Mouse (Mus musculus) erythroblast, adult 5-6 weeks (primary cell): ENCODE data around the gene Mrps5. TPM values are rescaled to one million over a fixed set of nuclear protein-coding genes. Genes with fewer than 3 reads are reported as not detected.
"Not testable (repeated sequence)": the region's sequence is repeated elsewhere in the genome, so short reads cannot be mapped to it uniquely, and the experiment has no call there.

Experiments
- ATAC-seq: replicated peaks from 2 replicates; pipeline ENCODE4 v1.8.0; 2016; ENCODE audit warnings: moderate number of reproducible peaks, mild to moderate bottlenecking, moderate TSS enrichment, inconsistent platforms; ENCODE audit not compliant: poor library complexity, low FRiP score, severe bottlenecking
- total RNA-seq, 2 experiments: library from RNA; stranded (forward) in 1 of 2; stranded (reverse) in 1 of 2; fragments of 150-400 nt in 1 of 2; fragments of 200-764, 138-1000 nt in 1 of 2; gene quantifications; 2 replicates each; pipeline versions ENCODE4 v1.2.3 to v1.2.4; 2015 to 2017; ENCODE audit warnings: low replicate concordance in 2 of 2

Mrps5 gene
- total RNA-seq (2015; ENCODE audit: low replicate concordance) (5.4 and 8.8 TPM in 2 replicates), total RNA-seq (2017; ENCODE audit: low replicate concordance) (24.6 and 24.7 TPM in 2 replicates)

- peak; percentile 85 for ATAC-seq
Measured at GRCm38 (mm10) chr2:127586694-127587513, at the start of gene Mrps5, which contains the start of gene Zfp661. Mrps5 (plus strand) TSS chr2:127587222. Zfp661 (minus strand) TSS chr2:127587094.

DNA sequence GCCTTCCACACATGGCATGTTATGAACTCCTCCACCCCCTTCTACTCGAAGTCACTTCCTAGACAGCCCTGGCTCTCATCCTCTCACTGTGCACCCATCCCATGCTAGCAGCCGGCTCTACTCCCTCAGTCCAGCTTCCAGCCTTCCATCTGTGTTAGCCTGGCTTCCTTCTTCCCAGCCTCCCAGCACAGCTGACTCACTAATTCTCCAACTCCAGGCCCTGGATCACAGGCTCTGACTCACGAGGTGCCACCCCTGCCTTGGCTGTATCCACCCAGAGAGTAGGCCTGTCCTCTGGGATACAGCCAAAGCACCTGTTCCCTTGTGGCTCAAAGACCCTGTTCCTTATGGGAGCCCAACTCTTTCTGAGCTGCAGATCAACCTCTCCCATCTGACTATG lies 49.5 kb upstream of the Mrps5 start:
- ATAC-seq = no peak

GRCm38 (mm10) chr2:127539494-127539893 lies 47.5 kb upstream of the Mrps5 start:
- ATAC-seq = no peak

GRCm38 (mm10) chr2:127541185-127541584 lies 45.8 kb upstream of the Mrps5 start, which contains the start of gene Prom2:
Prom2 (minus strand) TSS chr2:127541467.
- no peak for ATAC-seq

DNA sequence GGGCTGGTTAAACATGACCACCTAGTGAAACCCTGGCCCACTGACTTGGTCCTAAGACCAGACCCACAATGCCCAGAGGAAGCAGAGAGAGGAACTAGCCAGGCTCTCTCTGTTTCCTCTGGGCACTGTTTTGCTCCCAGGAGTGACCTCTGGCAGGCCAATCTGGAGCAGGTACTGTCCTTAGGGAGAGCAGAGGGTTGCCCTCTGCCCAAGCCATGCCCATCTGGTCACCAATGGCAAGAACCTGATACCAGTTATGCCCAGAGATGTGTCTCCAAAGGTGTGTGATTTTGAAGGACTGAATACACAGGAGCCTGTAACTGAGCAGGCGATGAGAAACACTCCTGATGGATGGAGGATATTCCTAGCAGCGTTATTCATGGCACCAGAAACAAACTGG lies 45.3 kb upstream of the Mrps5 start:
- ATAC-seq = no peak

- peak; percentile 81 for ATAC-seq
Measured at GRCm38 (mm10) chr2:127548342-127549074, 38.5 kb upstream of the Mrps5 start.

GRCm38 (mm10) chr2:127549711-127550110 lies 37.3 kb upstream of the Mrps5 start:
- ATAC-seq = no peak

DNA sequence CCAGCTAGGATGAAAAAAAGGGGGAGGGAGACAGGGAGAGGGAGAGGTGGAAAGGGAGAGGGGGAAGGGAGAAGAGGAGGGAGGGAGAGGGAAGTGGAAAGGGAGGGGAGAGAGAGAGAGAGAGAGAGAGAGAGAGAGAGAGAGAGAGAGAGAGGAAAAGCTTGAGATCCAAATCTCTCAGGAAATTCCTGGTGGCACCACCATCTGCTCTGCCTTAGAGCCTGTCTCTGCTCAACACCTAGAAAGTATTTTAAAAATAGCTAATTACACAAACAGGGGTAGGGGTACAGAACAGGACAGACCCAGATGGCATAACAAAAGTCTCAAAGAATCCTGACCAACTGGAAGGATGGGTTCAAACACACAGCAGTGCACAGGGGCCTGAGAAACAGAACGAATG lies 36.6 kb upstream of the Mrps5 start:
- no peak for ATAC-seq

DNA sequence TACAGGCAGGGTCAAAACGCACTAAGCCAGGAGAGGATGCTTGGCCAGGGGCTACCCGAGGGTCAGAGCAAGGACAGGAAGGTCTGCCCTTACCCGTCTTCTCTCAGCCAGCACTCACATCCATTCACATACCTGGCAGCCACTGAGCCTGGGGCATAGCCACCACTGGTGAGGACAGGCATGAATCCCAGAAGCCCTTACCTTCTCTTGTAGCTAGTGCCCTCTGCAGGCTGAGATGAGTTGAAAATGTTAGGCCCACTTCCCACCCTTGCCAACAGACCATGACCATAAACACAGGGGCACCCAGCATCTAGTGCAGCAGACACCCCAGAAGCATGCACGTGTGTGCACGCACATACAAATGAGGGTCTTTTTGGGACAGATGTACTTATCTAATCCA lies 35.9 kb upstream of the Mrps5 start:
- ATAC-seq = no peak

- ATAC-seq = 0 out of 2 replicates have a peak, but pooled peaks have one; percentile 55
Measured at GRCm38 (mm10) chr2:127559070-127559966, 27.7 kb upstream of the Mrps5 start.

- ATAC-seq = no peak
Measured at GRCm38 (mm10) chr2:127573322-127573721, 13.7 kb upstream of the Mrps5 start.

DNA sequence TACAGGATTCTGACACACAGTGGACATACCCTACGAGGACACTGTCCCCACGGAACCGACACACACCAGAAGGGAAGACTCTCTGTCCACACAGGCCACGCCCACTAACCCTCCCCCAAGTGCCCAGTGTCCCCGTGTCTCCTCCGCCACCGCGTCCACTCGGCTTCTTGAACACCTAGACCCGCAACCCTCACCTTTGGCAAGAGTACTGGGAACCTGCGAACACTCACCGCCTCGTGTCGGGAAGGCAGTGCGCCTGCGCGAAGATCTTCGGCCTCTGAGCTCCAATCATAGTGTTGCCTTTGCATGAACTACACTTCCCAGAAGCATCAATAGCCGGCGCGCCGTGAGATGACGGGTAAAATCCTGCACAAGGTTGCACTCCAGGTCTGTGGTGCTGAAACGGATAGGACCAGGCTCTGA lies 2.6 kb upstream of the Mrps5 start:
- ATAC-seq = peak; percentile 68

DNA sequence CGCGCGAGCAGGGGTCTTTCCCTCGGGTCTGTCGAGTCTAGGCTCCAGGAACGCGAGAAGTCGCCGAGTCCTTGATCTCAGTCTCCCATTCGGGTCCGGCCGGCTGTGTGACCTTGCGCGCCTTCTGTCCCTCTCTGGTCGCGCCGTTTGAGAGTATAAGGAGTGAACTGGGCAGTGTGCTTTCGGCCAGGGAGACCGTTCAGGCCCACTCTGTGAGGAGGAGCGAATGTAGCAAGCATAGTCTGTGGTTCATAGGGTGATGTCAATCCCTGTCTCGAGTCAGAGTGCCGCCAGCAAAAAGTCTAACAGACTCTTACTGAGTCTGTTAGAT lies 457 bp downstream of the Mrps5 start:
- peak; percentile 40 for ATAC-seq

DNA sequence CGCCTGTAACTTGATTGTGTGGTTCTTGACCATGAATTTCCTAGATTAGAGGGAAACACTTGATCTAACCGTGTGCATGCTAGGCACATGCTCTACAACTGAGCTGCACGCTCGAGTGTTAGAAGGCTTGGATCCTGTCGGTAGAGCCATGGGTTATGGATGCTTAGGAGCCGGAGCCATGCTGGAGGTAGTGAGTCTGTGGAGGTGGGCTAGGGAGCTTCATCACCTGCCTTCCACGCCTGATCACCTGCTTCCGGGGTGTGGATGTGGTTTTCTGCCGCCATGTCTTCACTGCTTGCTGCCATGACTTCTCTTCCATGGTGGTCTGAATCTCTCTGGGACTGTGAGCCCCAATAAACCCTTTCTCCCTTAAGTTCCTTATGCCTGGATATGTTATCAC lies 1.9 kb downstream of the Mrps5 start:
- ATAC-seq = no peak

DNA sequence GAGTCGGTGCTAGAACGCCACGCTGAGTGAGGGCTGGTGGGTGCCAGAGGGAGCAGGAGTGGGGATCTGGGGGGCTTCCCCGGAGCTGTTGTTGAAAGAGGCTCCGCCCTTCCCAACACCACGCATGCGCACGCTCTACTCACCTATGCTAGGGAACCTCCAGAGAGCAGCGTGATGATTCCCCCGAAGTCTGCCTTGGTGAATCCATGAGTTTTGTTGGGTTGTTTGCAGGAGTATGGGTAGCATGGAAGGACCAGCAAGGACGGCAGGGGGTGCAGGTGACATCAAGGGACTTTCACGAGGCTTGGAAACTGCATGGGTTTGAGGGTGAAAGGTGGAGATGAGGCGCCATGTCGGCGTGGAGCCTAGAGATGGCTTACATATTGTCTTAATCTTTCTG lies 3.2 kb downstream of the Mrps5 start:
- no peak for ATAC-seq

- no peak for ATAC-seq
Measured at GRCm38 (mm10) chr2:127590840-127591239, 3.8 kb downstream of the Mrps5 start.

DNA sequence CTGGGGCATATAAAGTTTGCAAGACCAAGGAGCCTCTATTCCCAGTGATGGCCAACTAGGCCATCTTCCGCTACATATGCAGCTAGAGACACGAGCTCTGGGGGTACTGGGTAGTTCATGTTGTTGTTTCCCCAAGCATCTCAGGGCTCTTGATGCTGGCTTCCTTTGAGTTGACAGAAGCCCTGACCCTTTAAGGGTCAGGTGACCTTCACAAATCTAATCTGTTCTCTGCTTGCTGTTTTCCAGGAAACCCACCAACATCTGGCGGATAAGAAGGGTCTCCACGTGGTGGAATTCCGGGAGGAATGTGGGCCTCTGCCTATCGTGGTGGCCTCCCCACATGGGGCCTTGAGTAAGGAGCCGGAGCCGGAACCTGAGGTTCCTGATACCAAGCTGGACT lies 16.4 kb downstream of the Mrps5 start:
- not testable (repeated sequence) for ATAC-seq

- no peak for ATAC-seq
Measured at GRCm38 (mm10) chr2:127605203-127605602, 18.2 kb downstream of the Mrps5 start.

DNA sequence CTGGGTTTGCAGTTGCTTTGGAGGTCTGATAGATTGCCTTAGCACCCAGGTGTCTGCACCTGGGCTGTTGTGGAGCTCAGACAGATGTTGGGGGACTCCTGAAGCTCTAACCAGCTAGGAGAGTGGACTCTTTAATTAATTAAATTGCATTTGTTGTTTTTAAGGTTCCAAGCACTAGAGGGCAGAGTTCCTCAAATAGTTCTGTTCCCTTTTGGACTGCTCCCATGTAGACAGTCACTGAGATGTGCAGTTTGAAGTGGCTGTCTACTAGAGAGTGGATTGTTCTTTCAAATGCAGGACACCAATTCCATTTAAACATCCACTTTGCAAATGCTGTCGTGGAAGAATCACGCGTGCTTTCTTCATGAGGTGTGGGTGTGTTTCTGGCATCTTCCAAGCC lies 21.2 kb downstream of the Mrps5 start:
- no peak for ATAC-seq

DNA sequence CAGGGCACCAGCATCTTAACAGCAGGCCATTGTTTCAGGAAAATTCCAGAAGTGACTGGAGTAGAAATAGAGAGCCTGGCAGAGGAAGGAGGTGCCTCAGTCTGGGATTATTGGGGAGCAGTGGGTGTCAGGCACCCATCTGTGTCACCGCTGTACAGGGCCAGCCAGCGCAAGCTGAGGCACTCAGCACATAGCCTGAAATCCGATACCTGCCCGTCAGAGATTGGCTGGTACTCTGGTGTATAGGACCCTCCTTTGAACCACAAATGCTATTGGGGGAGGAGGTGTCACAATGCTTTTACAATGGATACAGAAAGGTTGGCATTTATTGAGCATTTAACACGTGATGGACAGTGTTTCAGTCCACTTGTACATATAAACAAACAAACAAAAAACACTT lies 22.0 kb downstream of the Mrps5 start:
- no peak for ATAC-seq
